Comparison of ENCODE assay signal across 29 mouse cellular contexts in genomic region chr6:12971604-12972003, GRCm38 (mm10).
"Had no signal": no experiment of that assay in that cellular context is flagged by ENCODE, and none has a peak within 500 bp of the region (broad histone marks: within the 10 kb centered on the region; RNA-seq: fewer than 3 reads in every experiment).

No protein-coding gene starts in this region.

- ATAC-seq: hindbrain, embryonic 16.5 days; hindbrain, postnatal 0 days; inflammation-experienced regulatory T-cells, adult 6 months; intestine, embryonic 15.5 days; intestine, embryonic 16.5 days; intestine, postnatal 0 days had no signal

- H3K27me3 ChIP-seq: heart, embryonic 12.5 days; heart, embryonic 13.5 days; heart, embryonic 15.5 days; hindbrain, embryonic 12.5 days; hindbrain, embryonic 13.5 days; hindbrain, embryonic 15.5 days; intestine, embryonic 15.5 days; kidney, embryonic 15.5 days had no signal

- DNase-seq: heart, postnatal 10 days; heart, postnatal 14 days; heart, postnatal 36 days; heart, postnatal 4 days; kidney, adult 11 months; kidney, adult 18-20 months; kidney, adult 2 months; kidney, adult 8-10 months; kidney, adult 9 months; kidney, postnatal 10 days; kidney, postnatal 14 days; kidney, postnatal 25 days; kidney, postnatal 36 days; kidney, postnatal 4 days; layer of hippocampus, adult 9-11 months; layer of hippocampus, postnatal 36 days had no signal
